Mouse (Mus musculus) CD8-positive naive resting alpha-beta T cell, adult 57 days (primary cell): ENCODE data around the gene Oat. TPM values are rescaled to one million over a fixed set of nuclear protein-coding genes. Genes with fewer than 3 reads are reported as not detected.

ENCODE experiments used
- total RNA-seq: library from RNA; stranded (reverse); gene quantifications from one replicate; pipeline ENCODE4 v1.2.4, GENCODE M21; 2023

Gene Oat
- 72.5 TPM for total RNA-seq

DNA sequence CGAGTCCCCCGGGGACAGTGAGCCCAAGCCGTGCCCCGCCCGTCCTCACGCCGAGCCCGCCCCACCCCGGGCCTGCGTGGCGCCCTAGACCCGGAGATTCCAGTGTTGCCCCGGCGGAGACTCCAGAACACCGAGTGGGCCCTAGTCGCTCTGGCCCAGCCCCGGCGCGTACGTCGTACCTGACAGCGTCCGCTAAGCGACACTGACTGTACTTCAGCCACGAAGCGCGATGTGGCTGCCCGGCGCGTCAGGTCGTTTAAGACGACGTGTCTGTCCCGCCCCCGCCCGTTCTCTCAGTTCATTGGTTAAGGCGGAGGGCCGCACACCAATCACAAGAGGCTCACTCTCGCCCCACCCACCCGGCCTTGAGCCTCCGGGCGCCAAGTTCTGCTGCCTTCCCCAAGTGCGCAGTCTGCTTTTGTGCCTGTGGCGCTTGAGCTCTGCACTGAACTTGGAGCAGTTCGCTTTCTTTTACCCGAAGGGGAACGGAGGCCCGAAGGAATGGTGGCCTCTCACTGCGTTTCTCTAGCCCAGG, at the start of gene Oat:
Gene Oat (minus strand): TSS at position 283 of the 535 bp plus-strand sequence.

DNA sequence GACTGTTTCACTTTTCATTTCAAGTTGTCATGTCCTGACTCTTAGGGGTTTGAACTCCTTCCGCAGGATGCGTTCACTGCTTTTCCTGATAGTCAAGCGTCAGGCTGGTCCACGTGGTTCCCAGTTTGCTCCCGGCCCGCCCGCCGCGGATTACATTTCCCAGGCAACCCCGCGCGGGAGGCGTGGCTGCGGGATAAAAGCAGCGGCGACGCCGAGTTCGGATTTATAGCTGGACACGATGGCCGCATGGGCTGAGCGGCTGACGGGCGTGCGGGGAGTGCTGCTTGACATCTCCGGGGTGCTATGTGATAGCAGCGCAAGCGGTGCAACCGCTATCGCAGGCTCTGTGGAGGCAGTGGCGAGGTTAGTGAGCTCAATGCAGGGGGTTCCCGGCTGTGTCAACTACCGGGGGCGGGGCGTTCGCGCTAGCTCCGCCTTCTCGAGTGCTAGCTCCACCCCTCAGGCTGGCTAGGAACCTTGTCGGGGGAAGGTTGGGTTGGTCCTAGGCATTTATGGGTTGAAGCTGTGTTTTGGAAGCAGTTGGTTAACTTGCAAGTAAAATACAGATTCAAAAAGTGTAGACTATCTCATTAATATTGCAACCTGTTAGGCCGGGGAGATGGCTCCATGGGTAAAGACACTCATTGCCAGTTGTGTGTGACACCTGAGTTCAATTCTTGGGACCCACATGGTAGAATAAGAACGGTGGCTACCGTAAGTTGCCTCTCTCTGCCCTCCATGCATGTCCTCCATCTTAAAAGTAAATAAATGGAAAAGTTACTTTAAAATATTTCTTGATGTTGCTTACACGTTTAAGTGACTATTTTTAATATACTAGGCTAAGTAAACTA, 34.5 kb upstream of the Oat start, which contains the start of gene Lhpp:
Gene Lhpp (plus strand): TSS at position 171 of the 851 bp plus-strand sequence.

DNA sequence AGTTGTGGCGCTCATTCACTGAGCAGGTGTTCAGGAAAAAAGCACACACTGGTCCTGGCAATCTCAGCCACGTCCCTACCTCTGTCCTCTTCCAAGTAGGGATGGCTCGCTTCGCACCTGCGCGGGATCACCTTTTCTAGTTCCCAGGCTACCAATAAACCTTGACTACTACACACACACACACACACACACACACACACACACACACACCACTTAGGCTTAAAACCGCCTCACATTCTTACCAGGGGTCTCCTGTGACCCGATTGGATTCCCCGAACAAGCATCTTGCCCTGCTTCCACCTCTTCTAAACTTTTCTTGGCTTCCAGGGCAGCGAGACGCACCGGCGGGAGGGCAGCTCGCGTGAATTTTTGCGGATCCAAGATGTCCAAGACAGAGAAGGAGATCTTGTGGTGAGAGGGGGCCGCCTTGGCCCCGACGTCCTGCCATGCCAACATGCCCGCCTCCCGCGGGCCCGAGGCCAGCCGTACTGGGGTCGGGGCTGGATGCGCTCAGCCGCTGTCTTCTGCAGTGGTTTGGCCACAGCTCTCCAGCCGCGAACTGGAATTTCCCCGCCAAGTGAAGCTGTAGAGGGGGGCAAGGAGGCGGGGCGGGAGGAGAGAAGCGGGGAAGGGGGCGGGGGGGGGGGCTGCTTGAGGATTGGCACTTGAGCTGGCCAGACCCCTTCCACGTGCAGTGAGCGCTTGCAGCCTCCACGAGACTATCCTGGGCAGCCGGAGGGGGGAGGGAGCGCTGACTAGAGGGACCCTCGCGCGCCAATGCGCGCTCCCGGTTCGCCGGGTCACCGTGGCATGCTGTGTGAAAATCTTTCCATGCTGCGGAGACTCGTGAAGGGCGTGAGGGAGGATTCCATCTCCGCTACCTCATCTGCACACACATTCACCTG, 23.1 kb upstream of the Oat start, which contains the start of gene Nkx1-2:
Gene Nkx1-2 (minus strand): TSS at position 567 of the 905 bp plus-strand sequence.

Other genes starting within 250 kb of the Oat start
- not detected for gene Nkx1-2, start 23.2 kb upstream of the Oat start, total RNA-seq
- 1.8 TPM for gene Lhpp, start 34.2 kb upstream of the Oat start, total RNA-seq
- gene Fam53b, start 237.5 kb upstream of the Oat start, total RNA-seq: 111 TPM